Mouse (Mus musculus) thymus, adult 2 months (tissue): Measurements from ENCODE around the gene 4930519G04Rik.

Experiments
- CTCF ChIP-seq: fragments of 200-500 bp; IDR thresholded peaks from 2 replicates; pipeline ENCODE4 v1.5.1; 2012; ENCODE audit warnings: mild to moderate bottlenecking, control low read depth, low read length, moderate library complexity, borderline replicate concordance; ENCODE audit not compliant: control insufficient read depth, poor library complexity, insufficient read depth; ENCODE audit errors: extremely low read depth
- POLR2A ChIP-seq: fragments of 200-500 bp; IDR thresholded peaks from 2 replicates; pipeline ENCODE4 v1.6.1; 2012; ENCODE audit warnings: mild to moderate bottlenecking, low read length, control low read depth, moderate library complexity; ENCODE audit not compliant: control insufficient read depth, poor library complexity, insufficient read depth; ENCODE audit errors: extremely low read depth

DNA sequence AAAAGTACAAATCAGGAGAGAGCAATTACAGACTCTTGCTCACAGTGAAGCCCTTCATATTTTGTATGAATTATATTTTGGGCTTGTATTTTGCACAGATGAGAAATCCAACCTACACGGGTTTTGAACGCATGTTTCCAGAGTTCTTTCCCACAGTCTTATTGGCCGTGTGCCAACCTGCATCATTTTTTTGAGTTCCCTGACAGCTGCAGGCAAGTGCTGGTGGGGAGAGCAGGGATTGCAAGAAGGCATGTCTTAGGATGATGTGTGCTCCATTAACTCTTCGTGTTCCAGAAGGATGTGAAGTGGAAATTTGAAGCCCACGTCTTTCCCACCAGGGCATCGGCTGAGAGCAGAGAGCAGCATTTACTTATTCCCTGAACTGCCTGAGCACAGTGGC, 36.9 kb upstream of the 4930519G04Rik start:
- TF ChIP-seq CTCF (no peak), POLR2A (no peak)
